Mouse (Mus musculus) layer of hippocampus, postnatal 36 days (tissue): Measurements from ENCODE around the gene Draxin. TPM values are rescaled to one million over a fixed set of nuclear protein-coding genes. Genes with fewer than 3 reads are reported as not detected.
"Not testable (repeated sequence)": the region's sequence is repeated elsewhere in the genome, so short reads cannot be mapped to it uniquely, and the experiment has no call there.

ENCODE experiments used
- DNase-seq, 2 experiments: peaks; one replicate each; pipeline ENCODE4 v3.0.0; 2022
- total RNA-seq, 2 experiments: library from RNA; stranded (reverse); gene quantifications; 2 replicates each; pipeline ENCODE4 v1.2.3; 2021

Draxin gene
- total RNA-seq = 1 to 10 TPM; 1.3 to 1.6 TPM

DNA sequence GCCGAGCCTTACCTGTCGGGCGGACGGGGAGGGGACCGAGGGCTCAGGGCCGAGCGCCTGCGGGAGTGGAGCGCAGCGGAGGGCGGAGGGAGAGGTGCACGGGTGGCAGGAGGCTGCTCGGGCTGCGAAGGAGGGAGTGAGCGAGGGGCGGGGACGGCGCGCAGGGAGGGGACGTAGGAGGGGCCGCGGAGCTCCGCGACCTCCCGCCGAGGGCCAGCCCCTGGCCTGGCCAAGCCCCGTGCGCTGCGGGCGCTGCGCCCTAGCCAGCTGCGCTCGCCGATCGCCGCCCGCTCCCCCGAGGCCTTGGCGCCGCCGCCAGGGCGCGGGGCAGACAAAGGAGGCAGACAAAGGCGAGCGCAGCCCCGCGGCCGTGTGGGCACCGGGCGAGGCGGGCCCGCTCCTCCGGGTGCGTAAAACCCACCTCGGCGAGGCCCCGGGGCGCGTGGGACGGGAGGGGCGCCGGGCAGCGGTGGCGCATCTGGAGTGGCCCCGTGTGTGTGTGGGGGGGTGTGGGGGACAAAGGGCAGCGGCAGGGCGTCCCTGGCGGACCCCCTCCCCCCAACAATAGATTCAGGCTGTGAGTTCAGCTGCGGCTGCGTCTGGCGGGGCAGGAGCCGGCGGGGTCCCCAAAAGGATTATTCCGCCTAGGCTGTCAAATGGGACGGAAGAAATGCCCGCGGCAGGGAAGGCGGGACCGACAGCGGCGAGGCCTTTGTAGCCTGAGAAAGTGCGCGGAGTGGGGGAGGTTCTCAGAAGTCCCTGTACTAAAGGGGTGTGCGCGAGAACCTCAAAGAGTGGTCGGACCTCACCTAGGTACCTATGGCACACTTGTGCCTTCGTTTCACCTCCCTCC, at the start of gene Draxin:
Gene Draxin (minus strand): TSS at position 138 of the 853 bp plus-strand sequence.
- no peak for DNase-seq

DNA sequence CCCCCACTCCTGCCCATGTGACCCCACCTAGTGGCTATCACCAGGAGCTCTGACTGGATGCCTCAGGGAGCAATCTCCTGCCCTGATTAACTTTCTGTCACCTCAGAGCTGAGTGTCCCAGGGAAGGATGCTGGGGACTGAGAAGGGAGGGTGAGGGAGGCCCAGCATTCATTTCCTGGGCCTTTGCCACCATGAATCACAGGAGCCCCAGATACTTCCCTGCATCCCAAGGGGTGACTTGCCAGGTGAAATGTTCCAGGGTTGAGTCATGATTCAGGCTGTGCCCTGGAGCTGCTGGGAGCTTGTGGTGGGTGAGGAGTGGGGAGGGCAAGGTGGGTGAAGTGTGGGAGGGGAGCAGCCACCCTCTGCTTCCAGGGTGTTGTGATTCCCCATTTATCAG, 47.2 kb upstream of the Draxin start:
- no peak for DNase-seq

DNA sequence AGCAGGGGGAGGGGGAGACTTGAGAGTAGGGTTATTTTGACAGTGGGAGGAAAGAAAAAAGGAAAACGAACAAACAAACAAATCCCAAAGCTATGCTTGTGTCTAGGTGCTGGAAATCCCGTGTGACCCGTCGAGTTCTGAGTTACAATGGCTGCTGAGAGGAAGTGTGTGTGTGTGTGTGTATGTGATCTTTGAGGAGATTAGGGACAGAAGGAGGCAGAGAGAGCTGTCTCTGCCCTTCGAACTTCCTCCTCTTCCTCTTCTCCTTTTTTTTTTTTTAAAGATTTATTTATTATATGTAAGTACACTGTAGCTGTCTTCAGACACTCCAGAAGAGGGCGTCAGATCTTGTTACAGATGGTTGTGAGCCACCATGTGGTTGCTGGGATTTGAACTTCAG, 46.1 kb upstream of the Draxin start:
- DNase-seq = not testable (repeated sequence)

DNA sequence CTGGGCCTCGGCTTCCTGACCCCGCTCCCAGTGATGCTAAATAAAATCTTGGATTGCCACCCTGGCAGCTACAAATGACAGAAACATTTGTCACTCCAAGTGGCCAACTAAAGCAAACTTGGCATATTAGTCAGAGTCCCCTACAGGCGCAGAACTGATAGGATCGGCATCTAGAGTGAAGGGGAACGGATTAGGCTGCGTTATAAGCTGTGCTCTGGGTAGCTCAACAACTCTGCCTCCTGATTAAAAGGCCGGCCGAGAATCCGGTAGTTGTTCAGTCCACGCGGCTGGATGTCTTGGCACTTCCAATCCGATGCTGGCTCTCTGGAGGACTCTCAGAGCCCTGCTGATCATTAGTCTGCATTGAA, 44.0 kb upstream of the Draxin start:
- DNase-seq = no peak

DNA sequence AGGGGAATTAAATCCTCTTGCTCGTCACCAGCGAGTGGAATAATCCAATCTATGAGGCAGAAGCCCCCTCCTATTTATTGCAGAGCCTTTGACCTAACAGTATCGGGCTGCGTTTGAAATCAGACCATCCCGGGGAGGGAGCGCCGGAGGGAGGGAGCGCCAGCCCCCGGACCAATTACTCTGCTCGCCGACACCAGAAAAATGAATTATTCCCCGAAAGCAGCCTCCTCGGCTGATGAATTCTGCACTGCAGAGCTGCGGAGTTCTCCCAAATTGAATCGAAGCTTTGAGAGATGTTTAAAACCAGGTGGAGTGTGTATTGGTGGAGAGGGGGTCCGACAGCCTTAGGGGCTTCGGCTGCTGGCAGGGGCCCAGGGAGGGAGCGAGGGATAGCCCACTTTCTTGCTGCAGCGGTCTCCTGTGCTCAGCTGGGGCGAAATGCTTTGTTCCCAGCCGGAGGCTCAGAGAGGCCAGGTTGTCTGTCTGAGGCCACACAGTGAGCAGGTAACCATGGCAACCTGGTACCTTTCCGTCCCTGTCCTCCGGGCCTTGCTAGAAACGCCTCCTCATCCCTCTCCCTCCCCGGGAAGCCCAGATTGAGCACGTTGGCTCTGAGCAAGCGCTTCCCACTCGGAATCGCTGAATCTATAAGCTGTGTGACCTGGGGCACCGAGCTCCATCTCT, 43.5 kb upstream of the Draxin start:
- DNase-seq = peak; percentile 52 to 55

DNA sequence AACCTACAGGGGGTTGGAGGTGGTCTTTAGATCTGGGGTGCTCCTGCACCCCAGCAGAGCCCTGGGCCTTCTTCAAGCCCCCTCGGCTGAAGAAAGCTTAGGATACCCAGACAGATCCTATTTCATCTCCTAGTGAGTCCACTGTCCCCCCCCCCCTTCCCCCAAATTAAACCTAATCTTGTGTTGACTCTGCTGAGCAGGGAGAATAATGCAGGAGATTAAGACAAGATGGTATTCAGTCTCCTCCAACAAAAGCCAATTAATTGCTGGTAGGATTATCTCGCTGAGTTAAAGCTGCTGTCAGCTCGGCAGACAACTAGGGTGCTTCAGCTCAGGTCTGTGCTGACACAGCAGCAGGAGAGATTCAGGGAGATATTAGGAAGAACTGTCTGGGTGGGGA, 40.8 kb upstream of the Draxin start:
- DNase-seq = no peak

DNA sequence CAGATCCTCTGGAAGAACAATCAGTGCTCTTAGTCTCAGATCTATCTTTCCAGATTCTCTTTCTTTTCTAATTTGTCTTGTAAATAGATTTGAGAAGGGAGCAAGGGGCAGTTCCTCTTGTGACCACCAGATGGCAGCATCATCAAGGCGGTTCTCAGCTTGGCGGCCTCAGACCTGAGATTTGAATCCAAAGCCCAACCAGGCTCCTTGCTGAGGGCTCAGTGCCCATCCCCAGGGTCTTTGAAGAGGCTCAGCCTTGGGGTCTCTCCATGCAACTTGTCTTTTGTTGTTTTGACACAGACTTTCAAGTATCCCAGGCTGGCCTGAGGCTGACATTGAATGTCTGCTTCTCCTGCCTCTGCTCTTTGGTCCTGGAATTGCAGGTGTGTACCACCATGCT, 40.3 kb upstream of the Draxin start:
- peak; percentile 48 to 63 for DNase-seq

DNA sequence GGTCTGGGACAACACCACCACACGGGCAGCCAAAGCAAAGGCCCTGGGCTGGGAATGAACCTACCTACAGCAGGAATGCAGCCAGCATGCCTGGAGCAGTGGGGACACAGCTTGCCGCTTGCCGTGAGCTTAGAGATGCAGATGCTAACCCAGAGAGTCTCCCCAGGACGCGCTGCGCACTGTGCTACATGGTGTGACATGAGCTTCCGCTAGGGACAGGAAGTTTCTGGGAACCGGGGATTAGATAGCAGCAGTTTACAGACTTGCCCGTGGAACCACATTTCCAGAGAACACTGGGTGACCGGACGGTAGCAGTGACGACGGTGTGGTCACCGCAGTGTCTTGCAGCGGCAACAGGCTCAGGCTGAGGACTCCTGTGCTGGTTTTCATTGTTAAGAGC, 39.1 kb upstream of the Draxin start:
- DNase-seq = no peak

DNA sequence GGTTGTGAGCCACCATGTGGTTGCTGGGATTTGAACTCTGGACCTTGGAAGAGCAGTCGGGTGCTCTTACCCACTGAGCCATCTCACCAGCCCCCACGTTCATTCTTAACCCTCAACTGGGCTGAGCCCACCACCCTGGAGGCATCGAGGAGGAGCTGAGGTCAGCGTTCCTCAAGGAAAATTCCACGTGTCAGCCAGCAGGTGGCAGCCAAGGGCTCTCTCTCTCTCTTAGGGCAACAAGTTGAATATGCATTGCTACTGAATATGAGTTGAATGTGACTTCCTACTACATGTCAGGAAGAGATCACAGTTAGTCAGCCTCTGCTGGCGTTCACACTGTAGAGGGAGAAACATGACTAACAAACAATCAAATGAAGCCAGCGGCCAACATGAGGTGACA, 37.8 kb upstream of the Draxin start:
- peak; percentile 45 to 56 for DNase-seq

DNA sequence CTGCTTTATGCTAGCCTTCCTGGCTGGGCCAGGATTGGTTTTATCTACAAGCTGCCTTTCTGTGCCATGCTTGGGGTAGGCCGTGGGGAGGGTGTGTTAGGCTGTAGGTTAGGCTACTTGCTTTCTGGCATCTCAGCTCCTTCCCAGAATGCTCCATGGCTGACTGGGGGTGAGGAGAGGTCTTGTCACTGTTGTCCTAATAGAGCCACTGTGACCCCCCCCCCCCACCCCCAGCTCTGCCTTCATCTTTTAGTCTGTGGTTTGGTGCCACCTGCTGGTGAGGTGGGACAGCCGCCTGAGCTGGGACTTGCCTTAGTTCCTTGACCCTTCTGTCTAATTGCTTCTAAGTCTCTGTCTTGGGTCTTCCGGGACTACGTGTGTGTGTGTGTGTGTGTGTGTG, 36.5 kb upstream of the Draxin start:
- DNase-seq = peak; percentile 45 to 61

DNA sequence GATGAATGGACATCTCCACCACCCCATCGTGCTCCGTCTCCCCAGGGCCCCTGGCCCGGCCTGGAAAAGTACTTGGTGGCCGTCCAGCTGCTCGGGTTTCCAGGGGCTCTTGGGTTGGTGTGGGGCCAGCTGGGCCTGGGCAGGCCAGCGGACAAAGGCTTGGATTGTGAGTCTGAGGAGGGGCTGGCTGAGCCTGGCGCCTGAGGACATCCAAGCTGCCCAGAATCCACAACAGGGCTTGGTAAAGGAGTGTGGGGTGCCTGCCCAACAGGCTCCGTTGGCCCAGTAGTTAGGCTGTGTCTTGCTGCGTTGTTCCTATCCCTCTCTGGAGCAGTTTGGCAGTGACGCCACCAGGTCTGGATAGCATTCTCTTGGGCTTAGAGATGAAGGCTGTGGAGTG, 35.9 kb upstream of the Draxin start:
- DNase-seq = peak; percentile 87

DNA sequence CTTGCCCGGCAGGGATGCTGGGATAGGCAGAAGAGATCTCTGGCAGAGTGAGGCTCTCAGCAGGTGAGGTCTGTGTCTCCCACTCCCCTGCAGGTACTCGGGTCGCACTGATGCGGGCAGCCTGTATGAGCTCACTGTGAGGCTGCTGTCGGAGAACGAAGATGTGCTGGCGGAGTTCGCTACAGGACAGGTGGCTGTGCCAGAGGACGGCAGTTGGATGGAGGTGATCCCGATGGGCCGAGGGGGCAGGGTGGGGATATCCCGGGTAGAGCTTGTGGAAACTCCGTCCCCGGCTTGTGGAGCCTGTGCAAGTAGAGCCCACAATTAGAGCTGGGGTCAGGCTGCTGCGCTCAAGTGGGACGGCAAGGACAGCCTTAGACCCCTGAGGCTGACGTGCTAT, 35.1 kb upstream of the Draxin start:
- no peak for DNase-seq

DNA sequence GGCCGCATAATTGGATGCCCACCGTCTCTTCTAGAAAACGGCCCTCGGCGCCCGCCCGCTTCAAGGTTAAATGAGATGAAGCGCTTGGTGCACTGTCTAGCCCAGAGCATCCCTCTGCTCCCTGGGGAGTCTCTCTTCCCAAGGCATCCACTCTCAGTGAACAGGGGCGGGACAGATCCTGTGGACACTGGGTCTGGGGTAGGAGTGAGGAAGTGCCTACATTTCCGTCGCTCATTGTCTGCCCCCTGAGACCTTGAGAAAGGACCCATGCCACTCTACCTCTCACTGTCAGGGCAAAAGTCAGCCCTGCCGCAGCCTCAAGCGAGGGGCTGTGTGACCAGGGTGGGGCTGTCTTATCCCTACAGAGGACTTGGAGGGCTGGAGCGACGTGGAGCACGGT, 34.0 kb upstream of the Draxin start:
- no peak for DNase-seq

DNA sequence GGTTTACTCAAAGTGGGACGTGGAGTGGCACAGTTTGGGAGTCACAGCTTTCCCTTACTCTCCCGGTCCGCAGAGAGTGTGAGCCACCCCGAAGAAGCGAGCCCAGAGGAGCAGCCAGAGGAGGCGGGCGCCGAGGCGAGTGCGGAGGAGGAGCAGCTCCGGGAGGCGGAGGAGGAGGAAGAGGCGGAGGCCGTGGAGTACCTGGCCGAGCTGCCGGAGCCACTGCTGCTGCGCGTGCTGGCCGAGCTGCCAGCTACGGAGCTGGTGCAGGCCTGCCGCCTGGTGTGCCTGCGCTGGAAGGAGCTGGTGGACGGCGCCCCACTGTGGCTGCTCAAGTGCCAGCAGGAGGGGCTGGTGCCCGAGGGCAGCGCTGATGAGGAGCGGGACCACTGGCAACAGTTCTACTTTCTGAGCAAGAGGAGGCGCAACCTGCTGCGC, 33.5 kb upstream of the Draxin start:
- peak; percentile 76 to 87 for DNase-seq

DNA sequence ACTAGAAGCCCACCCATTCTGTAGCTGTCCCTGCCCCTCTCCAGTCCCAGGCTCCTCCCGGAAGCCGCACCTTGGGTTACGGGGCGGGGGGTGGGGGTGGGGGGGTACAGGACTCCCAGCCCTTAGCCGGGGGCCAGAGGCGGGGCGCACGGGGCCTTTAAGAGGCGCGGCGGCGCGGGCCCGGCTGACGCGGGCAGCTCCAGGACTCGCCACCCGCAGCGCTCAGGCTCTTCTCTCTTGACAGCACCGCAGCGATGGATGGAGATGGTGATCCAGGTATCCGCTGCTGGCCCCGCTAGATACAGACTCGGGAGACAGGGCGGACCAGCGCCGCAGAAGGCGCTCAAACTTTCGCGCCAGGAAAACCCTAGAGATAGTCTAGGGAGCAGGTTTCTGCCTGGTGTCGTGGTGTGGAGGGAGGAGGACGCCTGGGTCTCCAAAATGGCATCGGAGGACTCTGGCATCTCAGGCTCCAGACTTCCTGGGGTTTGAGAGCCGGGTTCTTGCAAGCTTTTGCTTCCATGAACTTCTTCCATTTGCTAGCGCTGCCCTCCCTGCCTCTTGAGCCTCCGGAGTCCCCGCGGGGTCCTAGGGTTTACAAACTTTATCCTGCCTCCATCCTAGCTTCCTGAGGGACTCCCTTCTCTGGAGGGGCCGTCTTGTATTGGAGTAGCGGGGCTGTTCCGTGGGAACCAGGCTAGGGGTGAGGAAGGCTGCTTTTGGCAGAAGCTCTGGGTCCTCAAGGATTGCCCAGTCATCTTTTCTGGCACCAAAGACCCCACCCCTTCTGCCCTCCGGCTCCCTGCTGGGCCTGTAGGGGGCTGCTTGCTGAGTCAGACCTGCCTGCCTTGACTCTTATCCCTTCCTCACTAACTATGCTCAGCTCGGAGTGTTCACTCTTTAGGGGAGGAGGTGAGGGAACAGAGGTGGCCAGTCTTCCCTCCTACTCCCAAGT, 30.2 kb upstream of the Draxin start, which contains the start of the genes Fbxo44 and Fbxo2:
Gene Fbxo44 (minus strand): TSS at position 47 of the 955 bp plus-strand sequence.
Gene Fbxo2 (plus strand): TSS at position 186 of the 955 bp plus-strand sequence.
- DNase-seq = peak; percentile 51 to 58

DNA sequence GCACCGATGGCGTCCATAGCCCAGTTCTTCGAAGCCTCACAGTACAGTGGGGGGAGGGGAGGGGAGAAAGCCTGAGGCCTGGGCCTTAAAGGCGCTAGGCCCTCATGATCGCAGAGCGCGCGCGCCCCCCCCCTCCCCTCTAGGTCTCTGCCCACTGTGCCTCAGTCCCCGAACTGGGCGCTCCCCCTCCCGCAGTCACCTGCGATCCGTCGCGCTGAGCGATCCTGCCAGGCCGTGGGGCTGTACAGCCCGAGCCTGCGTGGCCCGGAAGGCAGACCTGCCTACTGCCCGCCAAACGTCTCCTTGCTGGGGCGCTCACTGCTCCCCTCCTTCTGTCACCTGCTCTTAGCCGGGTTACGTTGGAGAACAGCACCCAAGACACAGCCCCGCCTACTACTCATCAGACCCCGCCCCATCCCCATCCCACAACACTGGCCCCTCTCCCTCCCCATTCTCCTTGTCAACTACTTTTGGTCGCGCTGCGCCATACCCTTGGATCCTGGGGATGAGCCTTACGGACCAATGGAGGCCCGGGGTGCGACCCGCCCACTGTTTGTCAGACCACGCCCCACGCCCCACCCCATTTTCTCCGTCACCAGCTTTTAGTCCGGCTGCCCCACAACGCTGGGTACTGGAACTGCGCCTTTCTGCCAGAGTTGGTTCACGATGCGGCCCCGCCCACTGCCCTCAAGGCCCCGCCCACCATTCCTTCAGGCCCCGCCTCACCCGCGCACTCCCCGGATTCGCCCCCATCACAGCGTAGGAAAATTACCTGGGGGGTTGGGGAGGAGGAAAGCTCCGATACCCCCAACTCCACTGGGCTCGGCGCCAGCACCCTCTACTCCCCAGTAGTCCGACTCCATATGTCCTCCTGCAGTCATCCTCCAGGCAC, 29.3 kb upstream of the Draxin start:
- DNase-seq = peak; percentile 97 to 98

DNA sequence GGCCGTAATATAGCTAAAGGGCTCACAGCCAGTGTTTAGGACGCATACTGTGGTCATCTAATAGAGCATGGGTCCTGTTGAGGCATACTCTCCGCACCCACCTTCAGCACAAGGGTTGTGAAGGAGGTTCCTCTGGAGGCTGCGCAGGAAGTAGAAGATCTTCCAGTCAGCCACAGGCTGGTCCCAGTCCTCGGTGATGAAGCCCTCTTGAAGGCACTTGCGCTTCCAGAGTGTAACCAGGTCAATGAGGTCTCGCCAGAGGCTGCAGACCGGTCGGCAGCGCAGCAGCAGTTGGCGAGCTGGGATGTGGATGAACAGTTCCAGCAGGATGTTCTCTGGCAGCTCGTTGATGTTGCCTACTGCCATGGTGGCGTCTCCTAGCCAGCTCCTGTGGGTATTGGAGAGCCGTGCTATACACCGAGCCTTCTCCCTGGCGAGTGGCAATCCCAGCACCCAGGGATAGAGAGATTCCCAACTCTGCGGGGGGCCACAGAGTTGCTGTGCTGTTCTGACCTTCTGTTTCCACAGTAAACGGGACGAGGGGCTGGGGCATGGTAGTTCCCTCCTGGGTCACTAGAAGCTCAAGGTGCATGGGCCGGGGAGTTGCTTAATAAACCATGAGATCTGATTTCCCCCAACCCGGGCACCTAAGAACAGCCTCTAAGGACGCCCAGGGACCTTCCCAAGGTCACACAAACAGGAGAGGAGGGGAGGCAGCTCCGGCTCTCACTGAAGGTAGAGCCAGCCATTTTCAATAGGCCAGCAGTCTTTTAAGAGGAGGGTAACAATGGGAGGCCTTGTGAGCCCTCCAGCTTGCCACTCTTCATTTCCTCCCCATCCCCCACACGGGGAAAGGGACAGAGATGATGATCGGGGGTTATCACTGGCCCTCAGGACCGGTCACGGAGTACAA, 28.2 kb upstream of the Draxin start:
- DNase-seq = peak; percentile 56 to 61

DNA sequence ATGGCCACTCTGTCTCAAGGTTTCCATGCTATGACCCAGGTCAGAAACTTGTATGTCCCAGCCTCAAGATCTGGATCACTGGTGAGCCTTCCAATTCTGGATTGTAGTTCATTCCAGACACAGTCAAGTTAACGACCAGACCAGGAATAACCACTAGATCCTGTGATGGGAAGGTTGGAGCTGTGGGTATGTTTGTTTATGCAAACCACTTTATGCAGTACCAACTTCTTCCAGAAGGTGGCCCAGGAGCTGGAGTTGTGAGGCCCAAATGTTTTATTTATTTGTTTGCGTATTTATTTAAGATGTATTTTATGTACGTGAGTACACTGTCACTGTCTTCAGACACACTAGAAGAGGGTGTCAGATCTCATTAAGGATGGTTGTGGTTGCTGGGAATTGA, 24.5 kb upstream of the Draxin start:
- no peak for DNase-seq

DNA sequence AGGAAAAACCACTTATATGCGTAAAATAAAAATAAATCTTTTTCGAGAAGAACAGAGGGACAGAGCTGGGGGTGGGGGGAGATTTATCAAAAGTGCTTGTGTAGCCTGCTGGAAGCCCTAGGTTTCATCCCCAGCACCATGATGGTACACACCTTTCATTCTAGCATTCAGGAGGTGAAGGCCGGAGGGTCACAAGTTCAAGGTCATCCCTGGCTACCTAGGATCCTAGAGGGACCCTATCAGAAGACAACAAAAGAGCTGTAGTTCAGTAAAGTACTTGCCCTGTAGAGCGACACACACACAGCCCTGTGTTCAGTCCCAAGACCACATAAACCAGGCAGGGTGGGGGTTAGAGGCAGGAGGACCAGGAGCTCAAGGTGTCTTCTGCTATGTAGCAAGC, 23.5 kb upstream of the Draxin start:
- DNase-seq = no peak

DNA sequence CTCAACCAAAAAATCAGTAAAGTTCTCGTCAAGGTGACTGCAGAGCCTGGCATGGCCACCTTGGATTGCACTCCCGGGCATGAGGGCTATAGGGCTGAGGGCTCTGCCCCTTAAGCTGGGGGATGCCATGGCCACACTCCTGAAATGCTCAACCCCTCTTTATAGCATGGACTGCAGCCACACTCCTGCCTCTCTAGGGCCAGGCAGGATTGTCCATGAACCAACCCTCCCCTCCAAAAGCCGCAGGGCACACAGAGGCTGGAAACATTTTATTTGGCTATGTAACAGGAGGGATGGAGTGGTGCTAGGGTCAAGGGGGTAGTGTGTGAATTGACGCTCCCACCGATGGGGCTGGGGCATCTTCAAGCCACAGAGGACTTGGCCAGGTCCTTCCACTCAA, 22.0 kb upstream of the Draxin start:
- no peak for DNase-seq
